Mouse (Mus musculus) left cerebral cortex, postnatal 25 days (tissue): Measurements from ENCODE around the gene Olfr1153. TPM values are rescaled to one million over a fixed set of nuclear protein-coding genes. Genes with fewer than 3 reads are reported as not detected.

Experiments
- DNase-seq, 2 experiments: peaks; one replicate each; pipeline ENCODE4 v3.0.0; 2022; ENCODE audit warnings: low spot score in 2 of 2, mixed read lengths in 1 of 2
- intact Hi-C: fragments of 180-260 bp; cut with DNase I; formaldehyde crosslinking; loops from one replicate; pipeline ENCODE4 v1.15.1; 2025
- total RNA-seq, 2 experiments: library from RNA; stranded (reverse); gene quantifications; 2 replicates each; pipeline ENCODE4 v1.2.3; 2021

Olfr1153 gene
- not detected for total RNA-seq

GRCm38 (mm10) chr2:87894662-87895061, at the start of gene Olfr1153:
Olfr1153 (plus strand) TSS chr2:87894962.
- intact Hi-C loops, result no loop called here
- DNase-seq, result no peak

- DNase-seq, result no peak
- intact Hi-C loops, result no loop called here
Observed at GRCm38 (mm10) chr2:87855562-87855961, 39.2 kb upstream of the Olfr1153 start, which contains the start of gene Olfr1151. Olfr1151 (plus strand) TSS chr2:87855862.

DNA sequence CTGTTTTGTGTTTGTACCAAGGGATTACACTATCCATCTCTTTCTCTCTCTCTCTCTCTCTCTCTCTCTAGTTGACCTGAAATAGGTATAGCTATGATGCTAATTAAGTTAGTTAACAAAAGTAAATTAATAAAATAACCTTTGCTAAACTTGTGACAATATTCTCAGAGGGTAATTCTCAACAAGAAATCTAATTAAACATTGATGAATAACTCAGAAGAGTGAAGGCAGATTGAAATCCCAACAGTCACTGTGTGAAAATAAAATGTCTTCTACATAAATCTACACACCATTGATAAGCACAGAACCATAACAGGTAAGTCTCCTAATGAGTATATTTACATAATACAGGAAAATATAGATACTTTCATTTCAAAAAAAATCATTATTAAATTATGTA, 28.6 kb upstream of the Olfr1153 start, which contains the start of gene Olfr1152:
Gene Olfr1152 (plus strand): TSS at position 301 of the 400 bp plus-strand sequence.
- intact Hi-C loops, result no loop called here
- DNase-seq, result no peak

GRCm38 (mm10) chr2:87905066-87905465, 10.3 kb downstream of the Olfr1153 start, which contains the start of gene Olfr1154:
Olfr1154 (minus strand) TSS chr2:87905166.
- intact Hi-C loops, result no loop called here
- no peak for DNase-seq

DNA sequence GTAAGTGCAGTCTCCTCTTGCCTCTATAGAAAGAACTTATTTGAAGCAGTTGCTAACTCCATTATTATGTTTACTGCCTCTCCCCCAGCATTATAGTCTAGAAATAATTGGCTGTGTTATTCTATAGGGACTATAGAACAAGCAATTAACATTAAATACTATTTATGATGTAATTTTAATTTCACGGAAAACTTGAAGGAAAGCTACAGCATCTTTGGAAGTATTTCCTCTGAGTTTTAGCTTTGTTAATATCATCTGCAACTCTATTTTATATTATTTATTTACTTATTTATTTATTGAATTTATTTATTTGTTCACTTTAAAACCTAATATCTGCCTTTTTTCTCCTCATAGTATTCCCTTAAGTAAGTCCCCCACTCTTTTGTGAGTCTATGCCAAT, 50.3 kb downstream of the Olfr1153 start, which contains the start of gene Olfr1155:
Gene Olfr1155 (minus strand): TSS at position 101 of the 400 bp plus-strand sequence.
- intact Hi-C loops, result no loop called here
- DNase-seq, result no peak

Other genes with a start within 250 kb of the Olfr1153 start
- gene Olfr1133, start 247.6 kb upstream of the Olfr1153 start, total RNA-seq, result not detected
- gene Olfr1134, start 236.5 kb upstream of the Olfr1153 start, total RNA-seq, result not detected
- not detected for gene Olfr1135, start 221.3 kb upstream of the Olfr1153 start, total RNA-seq
- gene Olfr1136, start 201.0 kb upstream of the Olfr1153 start, total RNA-seq, result not detected
- gene Olfr1137, start 181.8 kb upstream of the Olfr1153 start, total RNA-seq, result not detected
- not detected for gene Olfr1138, start 155.0 kb upstream of the Olfr1153 start, total RNA-seq
- not detected for gene Olfr1140, start 151.2 kb upstream of the Olfr1153 start, total RNA-seq
- not detected for gene Olfr1141, start 141.0 kb upstream of the Olfr1153 start, total RNA-seq
- gene Olfr152, start 115.5 kb upstream of the Olfr1153 start, total RNA-seq, result not detected
- not detected for gene Olfr1143, start 94.4 kb upstream of the Olfr1153 start, total RNA-seq
- not detected for gene Olfr1145, start 85.1 kb upstream of the Olfr1153 start, total RNA-seq
- not detected for gene Olfr1148, start 64.4 kb upstream of the Olfr1153 start, total RNA-seq
- gene Olfr1150-ps1, start 51.0 kb upstream of the Olfr1153 start, total RNA-seq, result not detected
- not detected for gene Olfr1151, start 39.1 kb upstream of the Olfr1153 start, total RNA-seq
- not detected for gene Olfr1152, start 28.5 kb upstream of the Olfr1153 start, total RNA-seq
- gene Olfr1154, start 10.2 kb downstream of the Olfr1153 start, total RNA-seq, result not detected
- not detected for gene Olfr1155, start 50.2 kb downstream of the Olfr1153 start, total RNA-seq
- not detected for gene Olfr1156, start 58.1 kb downstream of the Olfr1153 start, total RNA-seq
- gene Olfr1157, start 73.3 kb downstream of the Olfr1153 start, total RNA-seq, result not detected
- not detected for gene Olfr74, start 79.7 kb downstream of the Olfr1153 start, total RNA-seq
- not detected for gene Olfr1158, start 95.2 kb downstream of the Olfr1153 start, total RNA-seq
- not detected for gene Olfr1160, start 113.3 kb downstream of the Olfr1153 start, total RNA-seq
- not detected for gene Olfr1161, start 127.8 kb downstream of the Olfr1153 start, total RNA-seq
- not detected for gene Olfr73, start 142.7 kb downstream of the Olfr1153 start, total RNA-seq
- gene Olfr1162, start 156.2 kb downstream of the Olfr1153 start, total RNA-seq, result not detected
- gene Olfr1163, start 176.9 kb downstream of the Olfr1153 start, total RNA-seq, result not detected
- not detected for gene Olfr1164, start 199.0 kb downstream of the Olfr1153 start, total RNA-seq
- gene Olfr1166, start 233.3 kb downstream of the Olfr1153 start, total RNA-seq, result not detected